15 mouse cellular contexts compared by ENCODE assay signal in the genomic region with DNA sequence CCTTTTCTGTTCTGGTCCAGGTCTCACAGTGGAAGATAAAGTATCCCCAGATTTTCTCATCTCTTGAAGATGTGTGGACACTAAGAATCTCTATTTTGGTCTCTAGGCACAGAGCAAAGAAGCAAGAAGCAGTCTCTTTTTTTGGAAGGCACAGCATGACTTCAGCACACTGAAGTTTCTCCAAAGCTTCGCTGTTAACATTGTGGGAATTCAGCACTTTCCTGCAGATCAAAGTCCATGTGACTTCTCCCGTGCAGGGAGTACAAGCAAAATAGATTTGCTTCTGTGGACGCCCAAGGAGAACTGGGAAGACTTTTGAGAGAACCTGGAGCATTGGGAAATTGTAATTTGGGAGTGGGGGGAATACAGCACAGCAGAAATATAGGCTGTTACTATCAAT.
"Had no signal": no experiment of that assay in that cellular context is flagged by ENCODE, and none has a peak within 500 bp of the region (broad histone marks: within the 10 kb centered on the region; RNA-seq: fewer than 3 reads in every experiment).

No protein-coding gene starts in this region.

- H3K4me2 ChIP-seq: hindbrain, embryonic 15.5 days; limb, embryonic 15.5 days; midbrain, embryonic 13.5 days; neural tube, embryonic 15.5 days had no signal

- DNase-seq: layer of hippocampus, adult 9-11 months; layer of hippocampus, postnatal 36 days; lung, adult 18-20 months; lung, postnatal 36 days; right cerebral cortex, postnatal 4 days; spleen, adult 18-20 months; thymus, adult 2 months; thymus, postnatal 36 days had no signal

- H3K4me3 ChIP-seq: hindbrain, embryonic 15.5 days; limb, embryonic 15.5 days; midbrain, embryonic 13.5 days; myocyte; neural tube, embryonic 15.5 days had no signal

- H3K27ac ChIP-seq: hindbrain, embryonic 15.5 days; limb, embryonic 15.5 days; liver, embryonic 14.5 days; midbrain, embryonic 13.5 days; neural tube, embryonic 15.5 days had no signal

- H3K27me3 ChIP-seq: hindbrain, embryonic 15.5 days; limb, embryonic 15.5 days; midbrain, embryonic 13.5 days; neural tube, embryonic 15.5 days had no signal

- H3K4me1 ChIP-seq: hindbrain, embryonic 15.5 days; limb, embryonic 15.5 days; midbrain, embryonic 13.5 days; neural tube, embryonic 15.5 days had no signal

- H3K36me3 ChIP-seq: hindbrain, embryonic 15.5 days; limb, embryonic 15.5 days; midbrain, embryonic 13.5 days; neural tube, embryonic 15.5 days had no signal

- H3K9me3 ChIP-seq: hindbrain, embryonic 15.5 days; limb, embryonic 15.5 days; midbrain, embryonic 13.5 days; neural tube, embryonic 15.5 days had no signal

- ATAC-seq: intestine, embryonic 16.5 days; midbrain, embryonic 13.5 days had no signal

- H3K9ac ChIP-seq: hindbrain, embryonic 15.5 days; limb, embryonic 15.5 days; liver, embryonic 14.5 days; midbrain, embryonic 13.5 days; neural tube, embryonic 15.5 days had no signal
